Mouse (Mus musculus): ENCODE results near the gene Cmss1.

- TF ChIP-seq CTCF (IDR thresholded peaks at IDR 0.05; ENCODE audit: low read depth) (no peak), EP300 (IDR thresholded peaks at IDR 0.05; ENCODE audit: low read depth) (no peak)
Measured at GRCm38 (mm10) chr16:57268058-57268841, 338.4 kb downstream of the Cmss1 start.
